8 mouse cellular contexts compared by ENCODE assay signal in genomic region chr8:60859605-60860004, GRCm38 (mm10). TPM values are rescaled to one million over a fixed set of nuclear protein-coding genes. Genes with fewer than 3 reads are reported as not detected.
A peak's percentile ranks its signal among the peaks of the same experiment; 100 is the strongest.
DNase-seq lines count a peak whose midpoint lies in the region; ATAC-seq and TF ChIP-seq lines count a peak whose summit lies in the region.

No protein-coding gene starts in this region.

- TF ChIP-seq EP300 in heart, adult 2 months (IDR thresholded peaks at IDR 0.05; ENCODE audit: insufficient read depth, low read depth, low read length), result no peak
- peak; percentile 81 for TF ChIP-seq EP300 in liver, embryonic 14.5 days (IDR thresholded peaks at IDR 0.05; ENCODE audit: low read depth)

- no peak overlapping the region for H3K4me3 ChIP-seq in heart, embryonic 12.5 days
- no peak overlapping the region for H3K4me3 ChIP-seq in heart, adult 2 months
- peak overlapping the region; percentile 20 to 42; a peak in 3 of 4 replicates for H3K4me3 ChIP-seq in liver, embryonic 14.5 days (ENCODE audit: insufficient read depth in 1 of 2, low read depth in 2 of 2, low read length in 2 of 2)

- no peaks in the 10 kb centered on the region for H3K4me1 ChIP-seq in heart, embryonic 12.5 days (replicated peaks)
- H3K4me1 ChIP-seq in heart, adult 2 months (ENCODE audit: control insufficient read depth, insufficient read depth, low read length), result no peaks in the 10 kb centered on the region; the same call in 1 of the 2 replicates
- H3K4me1 ChIP-seq in liver, embryonic 14.5 days (replicated peaks; ENCODE audit: control insufficient read depth in 2 of 2, insufficient read depth in 2 of 2, low read length in 1 of 2), result peaks cover 18% of the 10 kb centered on the region in 2 experiments

- no peak for TF ChIP-seq POLR2A in heart, adult 2 months (IDR thresholded peaks at IDR 0.05; ENCODE audit: insufficient read depth, low read depth, low read length)

- no peak for DNase-seq in heart, adult 2 months
- DNase-seq in ES-CJ7 (ENCODE audit: low read depth, low spot score), result peak; percentile 20
- DNase-seq in embryo, embryonic 11.5 days (ENCODE audit: low read depth, low spot score), result peak; percentile 8
- peak; percentile 95 to 96 (median 95) for DNase-seq in liver, embryonic 14.5 days (ENCODE audit: low read depth in 3 of 3, low spot score in 3 of 3)
- no peak for DNase-seq in ovary, postnatal 14 days (ENCODE audit: low spot score)
- DNase-seq in kidney, postnatal 14 days, result no peak
- no peak for DNase-seq in heart, adult 8-10 months (ENCODE audit: low spot score)

- no peaks in the 10 kb centered on the region for H3K9me3 ChIP-seq in heart, embryonic 12.5 days (replicated peaks)
- H3K9me3 ChIP-seq in liver, embryonic 14.5 days (ENCODE audit: control insufficient read depth, low read length), result no peaks in the 10 kb centered on the region

- ATAC-seq in heart, embryonic 12.5 days (ENCODE audit: insufficient number of reproducible peaks, low FRiP score), result peak; percentile 94
- ATAC-seq in liver, embryonic 14.5 days (ENCODE audit: insufficient read depth), result peak; percentile 97

- WGBS in heart, embryonic 12.5 days, result 48% methylated on average over 9 of the region's 9 CpGs
- WGBS in heart, adult 2 months, result 27% methylated on average over 9 of the region's 9 CpGs
- WGBS in liver, embryonic 14.5 days (ENCODE audit: insufficient replicate concordance), result 16% methylated on average over 9 of the region's 9 CpGs

- TF ChIP-seq CTCF in heart, adult 2 months (IDR thresholded peaks at IDR 0.05), result no peak
- no peak for TF ChIP-seq CTCF in liver, embryonic 14.5 days (IDR thresholded peaks at IDR 0.05; ENCODE audit: low read depth)

- no peaks in the 10 kb centered on the region for H3K27me3 ChIP-seq in heart, embryonic 12.5 days (replicated peaks)
- H3K27me3 ChIP-seq in heart, adult 2 months (ENCODE audit: control insufficient read depth, insufficient read depth, low read length), result no peaks in the 10 kb centered on the region
- no peaks in the 10 kb centered on the region for H3K27me3 ChIP-seq in liver, embryonic 14.5 days (ENCODE audit: control insufficient read depth, insufficient read depth, low read length)

- H3K9ac ChIP-seq in heart, embryonic 12.5 days, result no peak overlapping the region
- no peak overlapping the region for H3K9ac ChIP-seq in heart, adult 2 months (ENCODE audit: low read depth, low read length)
- H3K9ac ChIP-seq in liver, embryonic 14.5 days (replicated peaks), result peak overlapping the region; percentile 44

- intact Hi-C loops in heart, adult 2 months (cut with DNase I), result no loop called here

- 0 out of 2 replicates have a peak overlapping the region, but pooled peaks have one; percentile 44 for H3K27ac ChIP-seq in heart, embryonic 12.5 days (ENCODE audit: poor library complexity, severe bottlenecking)
- H3K27ac ChIP-seq in heart, adult 2 months, result no peak overlapping the region
- peak overlapping the region; percentile 97 for H3K27ac ChIP-seq in liver, embryonic 14.5 days

- no peaks in the 10 kb centered on the region for H3K79me2 ChIP-seq in heart, adult 2 months (replicated peaks; ENCODE audit: control insufficient read depth, insufficient read depth, low read length)

- H3K36me3 ChIP-seq in heart, embryonic 12.5 days, result no peaks in the 10 kb centered on the region
- no peaks in the 10 kb centered on the region for H3K36me3 ChIP-seq in heart, adult 2 months (ENCODE audit: control insufficient read depth, insufficient read depth, low read length)
- H3K36me3 ChIP-seq in liver, embryonic 14.5 days (replicated peaks; ENCODE audit: control insufficient read depth, insufficient read depth, low read depth), result no peaks in the 10 kb centered on the region

- H3K4me2 ChIP-seq in heart, embryonic 12.5 days, result peak overlapping the region; percentile 17; the same call in 1 of the 2 replicates
- peak overlapping the region; percentile 66 for H3K4me2 ChIP-seq in liver, embryonic 14.5 days (ENCODE audit: low read depth)

RNA-seq across cellular contexts. Expression of gene Hpf1, which starts 30.6 kb away (rescaled TPM):
- 75.3 and 75.4 TPM in 2 replicates for polyA plus RNA-seq in heart, embryonic 12.5 days (2016; fragmentation: Nextera tagmentation; extraction: Ambion mirVana)
- 10 to 100 TPM; 15.5 to 16.0 TPM for total RNA-seq in heart, adult 2 months (2021)
- polyA plus RNA-seq in heart, adult 2 months (2012; rRNA removed), result 7.8 and 15.2 TPM in 2 replicates
- 18.9 and 37.5 TPM in 2 replicates for polyA plus RNA-seq in liver, embryonic 14.5 days (2012; rRNA removed)
- polyA plus RNA-seq in liver, embryonic 14.5 days (2014; fragmentation: Nextera tagmentation; extraction: Ambion mirVana), result 83.1 and 87.5 TPM in 2 replicates
- 10 to 100 TPM; 16.5 to 23.0 (median 18.8) TPM for total RNA-seq in heart, adult 8-10 months (2022)

Comparison
In these comparisons a context has a peak if more than half of its experiments do, and no peak if none do; other contexts are left out.
1. H3K4me3 ChIP-seq: peak in liver, embryonic 14.5 days (2 of 2); none in heart, embryonic 12.5 days (single experiment) and heart, adult 2 months (single experiment).
2. DNase-seq: peak in ES-CJ7 (single experiment), embryo, embryonic 11.5 days (single experiment) and liver, embryonic 14.5 days (3 of 3); none in heart, adult 2 months (0 of 2), ovary, postnatal 14 days (single experiment), kidney, postnatal 14 days (single experiment) and heart, adult 8-10 months (single experiment).